8 mouse cellular contexts compared by ENCODE assay signal in the genomic region with DNA sequence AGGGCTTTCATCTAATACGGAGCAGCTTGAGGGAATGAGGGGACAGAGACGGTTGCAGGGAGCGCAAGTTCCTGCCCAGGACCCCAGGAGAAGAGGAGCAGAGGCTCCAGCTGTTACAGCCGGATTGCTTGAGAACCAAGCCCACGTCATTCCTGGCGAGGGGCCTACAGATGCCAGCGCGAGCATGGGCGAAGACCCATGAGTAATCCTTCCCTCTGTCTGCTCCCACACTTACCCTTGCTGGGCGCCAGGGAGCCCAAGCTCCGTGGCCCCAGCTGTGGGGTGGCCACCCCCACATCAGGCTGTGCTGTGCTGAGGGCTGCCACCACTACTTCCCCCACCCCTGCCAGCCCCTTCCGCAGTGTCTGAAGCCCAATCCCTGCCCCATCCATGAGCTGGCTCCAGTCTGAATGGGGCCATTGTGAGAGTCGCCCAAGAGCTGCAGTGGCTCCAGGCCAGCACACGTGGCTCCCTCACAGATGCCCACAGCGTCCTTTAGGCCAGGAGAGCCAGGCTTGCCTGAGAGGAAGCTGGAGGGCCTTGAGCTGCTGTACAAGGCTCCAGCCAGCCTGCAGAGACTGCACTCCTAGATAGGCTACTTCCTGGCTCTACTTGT. TPM values are rescaled to one million over a fixed set of nuclear protein-coding genes. Genes with fewer than 3 reads are reported as not detected.
DNase-seq lines count a peak whose midpoint lies in the region; ATAC-seq and TF ChIP-seq lines count a peak whose summit lies in the region.

No protein-coding gene starts in this region.

- WGBS in forebrain, postnatal 0 days: 24% methylated on average over 15 of the region's 15 CpGs
- WGBS in intestine, embryonic 15.5 days: 75% methylated on average over 15 of the region's 15 CpGs
- WGBS in liver, embryonic 13.5 days (ENCODE audit: insufficient replicate concordance): 77% methylated on average over 15 of the region's 15 CpGs
- WGBS in stomach, embryonic 14.5 days: 70% methylated on average over 15 of the region's 15 CpGs

- H3K9ac ChIP-seq in forebrain, postnatal 0 days: no peak overlapping the region
- 0 out of 2 replicates have a peak overlapping the region, but pooled peaks have one; percentile 17 for H3K9ac ChIP-seq in intestine, embryonic 15.5 days
- H3K9ac ChIP-seq in liver, embryonic 13.5 days: no peak overlapping the region
- H3K9ac ChIP-seq in stomach, embryonic 14.5 days (replicated peaks; ENCODE audit: low read depth, low read length): no peak overlapping the region

- no peaks in the 10 kb centered on the region for H3K9me3 ChIP-seq in forebrain, postnatal 0 days (ENCODE audit: low read length)
- no peaks in the 10 kb centered on the region for H3K9me3 ChIP-seq in intestine, embryonic 15.5 days
- no peaks in the 10 kb centered on the region for H3K9me3 ChIP-seq in liver, embryonic 13.5 days (replicated peaks)
- H3K9me3 ChIP-seq in stomach, embryonic 14.5 days (ENCODE audit: control insufficient read depth, low read depth, low read length): no peaks in the 10 kb centered on the region

- H3K27ac ChIP-seq in forebrain, postnatal 0 days (ENCODE audit: low read depth, low read length): no peak overlapping the region
- no peak overlapping the region for H3K27ac ChIP-seq in intestine, embryonic 15.5 days
- H3K27ac ChIP-seq in liver, embryonic 13.5 days: no peak overlapping the region
- no peak overlapping the region for H3K27ac ChIP-seq in stomach, embryonic 14.5 days (ENCODE audit: low read length)

- H3K4me2 ChIP-seq in forebrain, postnatal 0 days (ENCODE audit: low read depth): no peak overlapping the region
- no peak overlapping the region for H3K4me2 ChIP-seq in intestine, embryonic 15.5 days (replicated peaks)
- no peak overlapping the region for H3K4me2 ChIP-seq in liver, embryonic 13.5 days
- no peak overlapping the region for H3K4me2 ChIP-seq in stomach, embryonic 14.5 days (replicated peaks; ENCODE audit: low read depth, low read length)

- H3K4me3 ChIP-seq in forebrain, postnatal 0 days (ENCODE audit: low read depth, low read length): no peak overlapping the region
- no peak overlapping the region for H3K4me3 ChIP-seq in intestine, embryonic 15.5 days (replicated peaks)
- H3K4me3 ChIP-seq in liver, embryonic 13.5 days (replicated peaks): no peak overlapping the region
- no peak overlapping the region for H3K4me3 ChIP-seq in stomach, embryonic 14.5 days (ENCODE audit: low read depth, low read length)

- H3K36me3 ChIP-seq in forebrain, postnatal 0 days (ENCODE audit: insufficient read depth): no peaks in the 10 kb centered on the region
- no peaks in the 10 kb centered on the region for H3K36me3 ChIP-seq in intestine, embryonic 15.5 days
- H3K36me3 ChIP-seq in liver, embryonic 13.5 days: no peaks in the 10 kb centered on the region
- no peaks in the 10 kb centered on the region for H3K36me3 ChIP-seq in stomach, embryonic 14.5 days (ENCODE audit: control insufficient read depth, insufficient read depth, low read length)

- no peaks in the 10 kb centered on the region for H3K4me1 ChIP-seq in forebrain, postnatal 0 days (ENCODE audit: insufficient read depth)
- 0 out of 2 replicates have a peak, but pooled peaks cover 2% of the 10 kb centered on the region for H3K4me1 ChIP-seq in intestine, embryonic 15.5 days (replicated peaks)
- peaks cover 65% of the 10 kb centered on the region for H3K4me1 ChIP-seq in liver, embryonic 13.5 days (replicated peaks)
- H3K4me1 ChIP-seq in stomach, embryonic 14.5 days (ENCODE audit: control insufficient read depth, insufficient read depth, low read length): no peaks in the 10 kb centered on the region

- no peak; the same call in 1 of the 2 replicates for ATAC-seq in cerebellum, adult (ENCODE audit: insufficient number of reproducible peaks, low FRiP score, low TSS enrichment)
- peak; percentile 95 for ATAC-seq in forebrain, postnatal 0 days
- peak; percentile 48 for ATAC-seq in intestine, embryonic 15.5 days
- 0 out of 2 replicates have a peak, but pooled peaks have one; percentile 34 for ATAC-seq in liver, embryonic 13.5 days (ENCODE audit: low read depth)
- ATAC-seq in stomach, embryonic 14.5 days (ENCODE audit: insufficient number of reproducible peaks, insufficient read depth, low FRiP score, low read depth): peak; percentile 53; the same call in 1 of the 2 replicates

- DNase-seq in cerebellum, adult 11 months: peak; percentile 25
- DNase-seq in R1 (ENCODE audit: low read depth, low spot score): peak; percentile 38
- DNase-seq in forebrain, postnatal 0 days: peak; percentile 77
- no peak for DNase-seq in liver, embryonic 13.5 days
- DNase-seq in thymus, postnatal 10 days (ENCODE audit: low spot score in 2 of 2): no peak

- no peaks in the 10 kb centered on the region for H3K27me3 ChIP-seq in forebrain, postnatal 0 days (ENCODE audit: insufficient read depth, low read length)
- H3K27me3 ChIP-seq in intestine, embryonic 15.5 days (replicated peaks): no peaks in the 10 kb centered on the region
- no peaks in the 10 kb centered on the region for H3K27me3 ChIP-seq in liver, embryonic 13.5 days
- H3K27me3 ChIP-seq in stomach, embryonic 14.5 days (ENCODE audit: control insufficient read depth, insufficient read depth, low read length): no peaks in the 10 kb centered on the region

- TF ChIP-seq CTCF in forebrain, postnatal 0 days (IDR thresholded peaks at IDR 0.05; ENCODE audit: low read depth): no peak

RNA-seq across cellular contexts. Expression of a gene that starts 25.4 kb away (rescaled TPM):
- total RNA-seq in forebrain, postnatal 0 days (2014; rRNA removed): 44.0 and 65.2 TPM in 2 replicates
- polyA plus RNA-seq in forebrain, postnatal 0 days (2015; fragmentation: Nextera tagmentation; extraction: Ambion mirVana): 34.5 and 41.5 TPM in 2 replicates
- 126 and 135 TPM in 2 replicates for polyA plus RNA-seq in intestine, embryonic 15.5 days (2015; fragmentation: Nextera tagmentation; extraction: Ambion mirVana)
- 109 and 131 TPM in 2 replicates for polyA plus RNA-seq in liver, embryonic 13.5 days (2015; fragmentation: Nextera tagmentation; extraction: Ambion mirVana)
- 95.3 and 102 TPM in 2 replicates for polyA plus RNA-seq in stomach, embryonic 14.5 days (2014; fragmentation: Nextera tagmentation; extraction: Ambion mirVana)

RNA-seq across cellular contexts. Expression of a gene that starts 55.1 kb away (rescaled TPM):
- 38.5 and 46.6 TPM in 2 replicates for total RNA-seq in forebrain, postnatal 0 days (2014; rRNA removed)
- 129 and 173 TPM in 2 replicates for polyA plus RNA-seq in forebrain, postnatal 0 days (2015; fragmentation: Nextera tagmentation; extraction: Ambion mirVana)
- 189 and 248 TPM in 2 replicates for polyA plus RNA-seq in intestine, embryonic 15.5 days (2015; fragmentation: Nextera tagmentation; extraction: Ambion mirVana)
- polyA plus RNA-seq in liver, embryonic 13.5 days (2015; fragmentation: Nextera tagmentation; extraction: Ambion mirVana): 159 and 203 TPM in 2 replicates
- 250 and 259 TPM in 2 replicates for polyA plus RNA-seq in stomach, embryonic 14.5 days (2014; fragmentation: Nextera tagmentation; extraction: Ambion mirVana)

Comparison
In these comparisons a context has a peak if more than half of its experiments do, and no peak if none do; other contexts are left out.
1. DNase-seq: peak in cerebellum, adult 11 months (single experiment), R1 (single experiment) and forebrain, postnatal 0 days (single experiment); none in liver, embryonic 13.5 days (single experiment) and thymus, postnatal 10 days (0 of 2).